Mouse (Mus musculus): ENCODE measurements around the gene Fam69a.

- TF ChIP-seq CTCF (IDR thresholded peaks at IDR 0.05) (no peak), POLR2A (IDR thresholded peaks at IDR 0.05; ENCODE audit: insufficient read depth, low read depth, low read length) (no peak)
These were observed 25.2 kb downstream of the Fam69a start for GRCm38 (mm10) chr5:107961438-107962251.

Measured in heart, adult 2 months (tissue).